Mouse (Mus musculus): ENCODE measurements at regions not wholly inside any gene's neighbourhood (a gene's known extent, or its start where the extent isn't known, plus 50 kb on each side); places are given as distances from the start of the nearest gene placed in this dataset.

- no peak for TF ChIP-seq CTCF (conservative IDR thresholded peaks at IDR 0.05; ENCODE audit: insufficient read depth, insufficient read length, low read depth, low read length)
- TF ChIP-seq POLR2A (IDR thresholded peaks at IDR 0.05; ENCODE audit: low read depth, low read length): no peak
Measured at GRCm38 (mm10) chr17:45949141-45949540, 83.0 kb downstream of the Vegfa start.

All from kidney, adult 2 months (tissue).